Mouse (Mus musculus): ENCODE measurements around the gene Cnot11.

DNA sequence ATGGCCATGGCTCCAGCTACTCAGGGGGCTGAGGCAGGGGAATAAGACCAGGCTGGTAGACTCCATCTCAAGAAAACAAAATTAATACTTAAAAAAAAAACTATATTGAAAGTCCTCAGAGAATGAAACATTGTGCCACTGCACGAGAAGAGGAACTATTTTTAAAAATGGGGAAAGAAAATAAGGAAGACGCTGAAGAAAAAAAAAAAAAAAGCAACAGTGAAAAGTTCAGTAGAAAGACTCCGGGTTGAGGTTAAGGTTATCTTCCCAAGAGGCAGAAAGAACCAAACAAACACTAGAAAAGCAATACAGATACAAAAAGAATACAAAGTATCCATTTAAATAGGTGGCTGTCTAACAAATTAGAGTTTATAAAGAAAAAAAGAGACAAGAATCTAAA, 41.1 kb upstream of the Cnot11 start:
- TF ChIP-seq CTCF (IDR thresholded peaks at IDR 0.05; ENCODE audit: insufficient read depth, low read length): no peak
- no peak for TF ChIP-seq POLR2A (IDR thresholded peaks at IDR 0.05; ENCODE audit: borderline replicate concordance, extremely low read depth, low read depth, low read length)
